Mouse (Mus musculus): ENCODE measurements around the gene AF366264.
A peak's percentile ranks its signal among the peaks of the same experiment; 100 is the strongest.
"Not testable (repeated sequence)": the region's sequence is repeated elsewhere in the genome, so short reads cannot be mapped to it uniquely, and the experiment has no call there.

The AF366264 gene

GRCm38 (mm10) chr8:13838289-13838688 is at the start of gene AF366264:
TSS of gene AF366264 (minus strand) at chr8:13838389.
- not testable (repeated sequence) for DNase-seq

GRCm38 (mm10) chr8:13843286-13843685 is 5.1 kb upstream of the AF366264 start:
- DNase-seq = not testable (repeated sequence)

- no peak for DNase-seq
Measured at GRCm38 (mm10) chr8:13828598-13829172, 9.5 kb downstream of the AF366264 start.

- DNase-seq = no peak
Measured at GRCm38 (mm10) chr8:13799566-13799965, 38.6 kb downstream of the AF366264 start.

- DNase-seq = no peak
Measured at GRCm38 (mm10) chr8:13797676-13798075, 40.5 kb downstream of the AF366264 start.

- peak in 1 of 2 experiments; percentile 11 for DNase-seq
Measured at GRCm38 (mm10) chr8:13793746-13794101, 44.5 kb downstream of the AF366264 start.

- no peak for DNase-seq
Measured at GRCm38 (mm10) chr8:13793097-13793745, 45.0 kb downstream of the AF366264 start.

GRCm38 (mm10) chr8:13789606-13790005 is 48.6 kb downstream of the AF366264 start:
- DNase-seq = no peak

GRCm38 (mm10) chr8:13785764-13786299 is 52.4 kb downstream of the AF366264 start:
- peak; percentile 92 to 96 for DNase-seq

- DNase-seq = peak; percentile 89 to 90
Measured at GRCm38 (mm10) chr8:13785250-13785763, 52.9 kb downstream of the AF366264 start, which contains the start of gene Upf3a. TSS of gene Upf3a (plus strand) at chr8:13785615.

Measured in kidney, adult 8-10 months (tissue).